Mouse (Mus musculus) C2C12 (cell line): Measurements from ENCODE around the gene Xpnpep3. TPM values are rescaled to one million over a fixed set of nuclear protein-coding genes. Genes with fewer than 3 reads are reported as not detected.

Source experiments
- H3K27me3 ChIP-seq: one replicate; pipeline ENCODE4 v1.6.1; 2011; ENCODE audit not compliant: control insufficient read depth, insufficient read depth, insufficient read length
- H3K36me3 ChIP-seq: one replicate; pipeline ENCODE4 v1.6.1; 2011; ENCODE audit not compliant: control insufficient read depth, insufficient read depth
- H3K4me3 ChIP-seq: one replicate; pipeline ENCODE4 v1.5.1; 2011; ENCODE audit warnings: mild to moderate bottlenecking, control low read depth; ENCODE audit not compliant: poor library complexity, insufficient read depth, severe bottlenecking
- H3K79me2 ChIP-seq: one replicate; pipeline ENCODE4 v1.6.1; 2011; ENCODE audit not compliant: control insufficient read depth, insufficient read depth
- H3K79me3 ChIP-seq: one replicate; pipeline ENCODE4 v1.6.1; 2011; ENCODE audit warnings: low read depth, control low read depth
- H3ac ChIP-seq: one replicate; pipeline ENCODE3; 2011; ENCODE audit warnings: low read depth; ENCODE audit not compliant: control insufficient read depth, insufficient read length
- CEBPB ChIP-seq: IDR thresholded peaks from one replicate; pipeline ENCODE4 v1.6.1; 2011; ENCODE audit warnings: low read depth, mild to moderate bottlenecking, control low read depth, moderate library complexity
- CTCF ChIP-seq: IDR thresholded peaks from one replicate; pipeline ENCODE4 v1.5.1; 2011; ENCODE audit not compliant: control insufficient read depth, insufficient read depth, insufficient read length
- FOSL1 ChIP-seq: IDR thresholded peaks from one replicate; pipeline ENCODE4 v1.8.0; 2011; ENCODE audit warnings: mild to moderate bottlenecking, low read length; ENCODE audit not compliant: poor library complexity, insufficient read depth, severe bottlenecking
- MAX ChIP-seq: IDR thresholded peaks from one replicate; pipeline ENCODE4 v1.6.1; 2011; ENCODE audit warnings: mild to moderate bottlenecking, control low read depth
- MYOD1 ChIP-seq: IDR thresholded peaks from one replicate; pipeline ENCODE4 v1.6.1; 2011; ENCODE audit warnings: low read depth; ENCODE audit not compliant: control insufficient read depth, insufficient read length
- MYOG ChIP-seq: IDR thresholded peaks from one replicate; pipeline ENCODE4 v1.6.1; 2011; ENCODE audit not compliant: control insufficient read depth, insufficient read length; ENCODE audit errors: extremely low read depth
- USF1 ChIP-seq: IDR thresholded peaks from one replicate; pipeline ENCODE4 v1.6.1; 2011; ENCODE audit warnings: low read depth, mild to moderate bottlenecking, control low read depth, moderate library complexity
- polyA plus RNA-seq: library from polyadenylated mRNA; unstranded; fragments of >200 nt; fragmentation: generic; extraction: Trizol; gene quantifications from one replicate; pipeline ENCODE4 v1.2.1, GENCODE M21; 2012; ENCODE audit warnings: missing spikeins

The Xpnpep3 gene
- polyA plus RNA-seq, 1 experiment, result 7.4 TPM

GRCm38 (mm10) chr15:81485483-81485882 lies 85.5 kb downstream of the Xpnpep3 start:
- TF ChIP-seq MAX (no peak), CEBPB (peak; percentile 76), MYOD1 (no peak)
- no peak overlapping the region for H3K4me3 ChIP-seq
- no peaks in the 10 kb centered on the region for H3K79me3 ChIP-seq
- H3K27me3 ChIP-seq, result peaks cover 3% of the 10 kb centered on the region
- no peak overlapping the region for H3ac ChIP-seq
- no peaks in the 10 kb centered on the region for H3K79me2 ChIP-seq
- H3K36me3 ChIP-seq, result no peaks in the 10 kb centered on the region

GRCm38 (mm10) chr15:81503466-81503865 lies 103.5 kb downstream of the Xpnpep3 start:
- Histone ChIP-seq H3K79me3 (no peaks in the 10 kb centered on the region), H3K79me2 (no peaks in the 10 kb centered on the region), H3K27me3 (peaks cover 3% of the 10 kb centered on the region), H3K36me3 (no peaks in the 10 kb centered on the region), H3ac (no peak overlapping the region), H3K4me3 (no peak overlapping the region)
- TF ChIP-seq CEBPB (no peak), USF1 (no peak), FOSL1 (no peak), MYOG (no peak), CTCF (no peak), MYOD1 (no peak), MAX (no peak)

- TF ChIP-seq MAX (no peak), CEBPB (no peak), MYOD1 (no peak), CTCF (no peak)
- Histone ChIP-seq H3ac (no peak overlapping the region), H3K27me3 (peaks cover 3% of the 10 kb centered on the region), H3K4me3 (no peak overlapping the region), H3K79me2 (no peaks in the 10 kb centered on the region), H3K79me3 (no peaks in the 10 kb centered on the region), H3K36me3 (no peaks in the 10 kb centered on the region)
These were observed 104.1 kb downstream of the Xpnpep3 start for GRCm38 (mm10) chr15:81503995-81504394.

Other genes starting within 250 kb of the Xpnpep3 start
- gene Mrtfa, start 209.4 kb upstream of the Xpnpep3 start, polyA plus RNA-seq, result 42.2 TPM
- gene Mchr1, start 164.6 kb upstream of the Xpnpep3 start, polyA plus RNA-seq, result 0.81 TPM
- gene Slc25a17, start 39.3 kb upstream of the Xpnpep3 start, polyA plus RNA-seq, result 64.7 TPM
- 203 TPM for gene St13, start 61 bp upstream of the Xpnpep3 start, polyA plus RNA-seq
- 0.09 TPM for gene Dnajb7, start 8.2 kb downstream of the Xpnpep3 start, polyA plus RNA-seq
- 275 TPM for gene Rbx1, start 66.2 kb downstream of the Xpnpep3 start, polyA plus RNA-seq
- 19.2 TPM for gene Ep300, start 185.2 kb downstream of the Xpnpep3 start, polyA plus RNA-seq